Mouse (Mus musculus) mouse embryonic stem cell (cell line): ENCODE results near the gene Esp4.
"Not testable (repeated sequence)": the region's sequence is repeated elsewhere in the genome, so short reads cannot be mapped to it uniquely, and the experiment has no call there.

Experiments
- in situ Hi-C, 2 experiments: fragments of 300-500 bp; cut with MboI; formaldehyde crosslinking; loops; 1 replicate in 1 of 2; 3 replicates in 1 of 2; pipeline ENCODE4 v1.14.3; 2019 to 2020; ENCODE audit warnings: low sequenced_read_pairs in 2 of 2, low pct_unique_long_range_greater_than_20kb in 1 of 2, mixed read lengths in 1 of 2; ENCODE audit not compliant: unreplicated experiment in 1 of 2

Esp4 gene

GRCm38 (mm10) chr17:40598294-40598693 is at the start of gene Esp4:
Esp4 (plus strand) TSS chr17:40598594.
- in situ Hi-C loops, result no loop called here

GRCm38 (mm10) chr17:40553470-40553869 is 44.9 kb upstream of the Esp4 start:
- in situ Hi-C loops, result no loop called here

- in situ Hi-C loops, result no loop called here
These were observed 37.2 kb upstream of the Esp4 start, which contains the start of gene Esp6 for GRCm38 (mm10) chr17:40561207-40561606. Esp6 (plus strand) TSS chr17:40561507.

- in situ Hi-C loops, result not testable (repeated sequence)
These were observed 14.5 kb upstream of the Esp4 start for GRCm38 (mm10) chr17:40583906-40584305.

GRCm38 (mm10) chr17:40591297-40591696 is 7.1 kb upstream of the Esp4 start:
- in situ Hi-C loops, result no loop called here

GRCm38 (mm10) chr17:40631775-40632174 is 33.4 kb downstream of the Esp4 start, which contains the start of gene Esp3:
Esp3 (plus strand) TSS chr17:40632075.
- in situ Hi-C loops, result not testable (repeated sequence)
